Mouse (Mus musculus) hindbrain, embryonic 12.5 days (tissue): ENCODE data around the gene Pycr2. TPM values are rescaled to one million over a fixed set of nuclear protein-coding genes. Genes with fewer than 3 reads are reported as not detected.
A peak's percentile ranks its signal among the peaks of the same experiment; 100 is the strongest.

Experiments used
- ATAC-seq: fragments of 200-750 bp; cut with Nextera tagmentation; 2 replicates; pipeline ENCODE4 v1.8.0; 2017; ENCODE audit warnings: moderate TSS enrichment; ENCODE audit not compliant: low FRiP score
- H3K27ac ChIP-seq: fragments of 300-500 bp; sonication (generic); 2 replicates; pipeline ENCODE4 v1.5.1; 2016; ENCODE audit warnings: mild to moderate bottlenecking
- H3K27me3 ChIP-seq: fragments of 300-500 bp; sonication (generic); 2 replicates; pipeline ENCODE4 v1.6.1; 2016; ENCODE audit warnings: mild to moderate bottlenecking
- H3K36me3 ChIP-seq: fragments of 300-500 bp; sonication (generic); 2 replicates; pipeline ENCODE4 v1.6.1; 2016; ENCODE audit warnings: mild to moderate bottlenecking
- H3K4me1 ChIP-seq: fragments of 300-500 bp; sonication (generic); 2 replicates; pipeline ENCODE4 v1.6.1; 2016
- H3K4me2 ChIP-seq: fragments of 300-500 bp; sonication (generic); replicated peaks from 2 replicates; pipeline ENCODE4 v1.6.1; 2016; ENCODE audit warnings: mild to moderate bottlenecking
- H3K4me3 ChIP-seq: fragments of 300-500 bp; sonication (generic); 2 replicates; pipeline ENCODE4 v1.5.1; 2016; ENCODE audit warnings: mild to moderate bottlenecking
- H3K9ac ChIP-seq: fragments of 300-500 bp; sonication (generic); 2 replicates; pipeline ENCODE4 v1.6.1; 2016; ENCODE audit warnings: mild to moderate bottlenecking, moderate library complexity
- H3K9me3 ChIP-seq: fragments of 300-500 bp; sonication (generic); replicated peaks from 2 replicates; pipeline ENCODE4 v1.6.1; 2016; ENCODE audit warnings: mild to moderate bottlenecking
- WGBS: fragments of 180-500 bp; shearing (Covaris S2); methylation state at CpG from one replicate; pipeline ENCODE4 v1.1.7; 2016; 5-methylcytosine and 5-hydroxymethylcytosine counted together
- polyA plus RNA-seq: library from polyadenylated mRNA; unstranded; fragments of >200 nt; fragmentation: Nextera tagmentation; extraction: Ambion mirVana; gene quantifications from 2 replicates; pipeline ENCODE4 v1.2.1, GENCODE M21; 2016

The Pycr2 gene
- 80.3 and 91.6 TPM in 2 replicates for polyA plus RNA-seq

GRCm38 (mm10) chr1:180904039-180904814 lies at the start of gene Pycr2:
TSS of gene Pycr2 (plus strand) at chr1:180904293.
- WGBS = under 1% methylated on average over 52 of the region's 52 CpGs
- Histone ChIP-seq H3K9ac (peak within 1 kb of the TSS; percentile 93), H3K4me3 (peak within 1 kb of the TSS; percentile 80), H3K27ac (peak within 1 kb of the TSS; percentile 84), H3K4me2 (peak within 1 kb of the TSS; percentile 95), H3K27me3 (no peaks in the 10 kb centered on the region), H3K36me3 (peaks cover 36% of the 10 kb centered on the region), H3K9me3 (no peaks in the 10 kb centered on the region), H3K4me1 (peaks cover 22% of the 10 kb centered on the region)
- peak; percentile 98 for ATAC-seq

- no peak overlapping the region for H3K9ac ChIP-seq
- ATAC-seq = no peak
- H3K36me3 ChIP-seq = peaks cover 77% of the 10 kb centered on the region
Measured at GRCm38 (mm10) chr1:180858763-180859162, 45.3 kb upstream of the Pycr2 start.

GRCm38 (mm10) chr1:180860030-180860429 lies 44.1 kb upstream of the Pycr2 start:
- no peak overlapping the region for H3K4me2 ChIP-seq
- WGBS = 88% methylated on average over 6 of the region's 6 CpGs
- H3K9ac ChIP-seq = no peak overlapping the region
- H3K27ac ChIP-seq = no peak overlapping the region
- no peaks in the 10 kb centered on the region for H3K4me1 ChIP-seq
- no peak for ATAC-seq
- no peaks in the 10 kb centered on the region for H3K9me3 ChIP-seq
- H3K36me3 ChIP-seq = peaks cover 88% of the 10 kb centered on the region
- H3K4me3 ChIP-seq = no peak overlapping the region
- no peaks in the 10 kb centered on the region for H3K27me3 ChIP-seq

More at GRCm38 (mm10) chr1:180858763-180859162, 45.3 kb upstream of the Pycr2 start:
- Histone ChIP-seq H3K4me1 (no peaks in the 10 kb centered on the region), H3K9me3 (no peaks in the 10 kb centered on the region), H3K4me3 (no peak overlapping the region), H3K4me2 (no peak overlapping the region), H3K27ac (no peak overlapping the region), H3K27me3 (no peaks in the 10 kb centered on the region)

- Histone ChIP-seq H3K4me2 (no peak overlapping the region), H3K36me3 (peaks cover 87% of the 10 kb centered on the region), H3K9ac (no peak overlapping the region), H3K9me3 (no peaks in the 10 kb centered on the region), H3K27me3 (no peaks in the 10 kb centered on the region), H3K4me1 (no peaks in the 10 kb centered on the region), H3K27ac (no peak overlapping the region), H3K4me3 (no peak overlapping the region)
- ATAC-seq = no peak
- WGBS = 42% methylated on average over 1 of the region's 1 CpGs
Measured at GRCm38 (mm10) chr1:180863606-180864005, 40.5 kb upstream of the Pycr2 start.

GRCm38 (mm10) chr1:180866001-180866400 lies 38.1 kb upstream of the Pycr2 start:
- 90% methylated on average over 7 of the region's 7 CpGs for WGBS
- Histone ChIP-seq H3K27ac (no peak overlapping the region), H3K9ac (no peak overlapping the region), H3K9me3 (no peaks in the 10 kb centered on the region), H3K4me3 (no peak overlapping the region), H3K4me1 (no peaks in the 10 kb centered on the region), H3K4me2 (no peak overlapping the region), H3K36me3 (peaks cover 66% of the 10 kb centered on the region), H3K27me3 (no peaks in the 10 kb centered on the region)
- no peak for ATAC-seq

- 75% methylated on average over 13 of the region's 13 CpGs for WGBS
- Histone ChIP-seq H3K9me3 (no peaks in the 10 kb centered on the region), H3K4me2 (no peak overlapping the region), H3K27ac (no peak overlapping the region), H3K4me3 (no peak overlapping the region), H3K36me3 (peaks cover 30% of the 10 kb centered on the region), H3K4me1 (no peaks in the 10 kb centered on the region), H3K9ac (no peak overlapping the region), H3K27me3 (no peaks in the 10 kb centered on the region; the same call in 1 of the 2 replicates)
- ATAC-seq = no peak
Measured at GRCm38 (mm10) chr1:180870122-180870650, 33.9 kb upstream of the Pycr2 start.

- H3K4me2 ChIP-seq = no peak overlapping the region
- H3K27ac ChIP-seq = no peak overlapping the region
- H3K4me3 ChIP-seq = no peak overlapping the region
- no peak for ATAC-seq
- 14% methylated on average over 9 of the region's 9 CpGs for WGBS
- H3K4me1 ChIP-seq = no peaks in the 10 kb centered on the region
- H3K36me3 ChIP-seq = no peaks in the 10 kb centered on the region
- no peaks in the 10 kb centered on the region for H3K9me3 ChIP-seq
- H3K9ac ChIP-seq = no peak overlapping the region
- H3K27me3 ChIP-seq = no peaks in the 10 kb centered on the region; the same call in 1 of the 2 replicates
Measured at GRCm38 (mm10) chr1:180873861-180874484, 30.1 kb upstream of the Pycr2 start.

- Histone ChIP-seq H3K4me3 (no peak overlapping the region), H3K36me3 (no peaks in the 10 kb centered on the region), H3K9ac (no peak overlapping the region), H3K4me2 (no peak overlapping the region), H3K27me3 (no peaks in the 10 kb centered on the region; the same call in 1 of the 2 replicates), H3K9me3 (no peaks in the 10 kb centered on the region), H3K27ac (no peak overlapping the region), H3K4me1 (no peaks in the 10 kb centered on the region)
- 91% methylated on average over 2 of the region's 2 CpGs for WGBS
- ATAC-seq = no peak
Measured at GRCm38 (mm10) chr1:180874615-180875014, 29.5 kb upstream of the Pycr2 start.

GRCm38 (mm10) chr1:180875126-180875525 lies 29.0 kb upstream of the Pycr2 start:
- Histone ChIP-seq H3K9me3 (no peaks in the 10 kb centered on the region), H3K4me2 (no peak overlapping the region), H3K4me1 (no peaks in the 10 kb centered on the region), H3K4me3 (no peak overlapping the region), H3K9ac (no peak overlapping the region), H3K27ac (no peak overlapping the region), H3K27me3 (no peaks in the 10 kb centered on the region; the same call in 1 of the 2 replicates), H3K36me3 (no peaks in the 10 kb centered on the region)
- 91% methylated on average over 9 of the region's 9 CpGs for WGBS
- ATAC-seq = no peak

- Histone ChIP-seq H3K27me3 (no peaks in the 10 kb centered on the region; the same call in 1 of the 2 replicates), H3K9me3 (no peaks in the 10 kb centered on the region), H3K4me2 (no peak overlapping the region), H3K9ac (no peak overlapping the region), H3K4me3 (no peak overlapping the region), H3K27ac (no peak overlapping the region), H3K36me3 (no peaks in the 10 kb centered on the region), H3K4me1 (no peaks in the 10 kb centered on the region)
- 70% methylated on average over 4 of the region's 4 CpGs for WGBS
- no peak for ATAC-seq
Measured at GRCm38 (mm10) chr1:180877466-180877865, 26.6 kb upstream of the Pycr2 start.

- Histone ChIP-seq H3K9me3 (no peaks in the 10 kb centered on the region), H3K36me3 (no peaks in the 10 kb centered on the region), H3K9ac (no peak overlapping the region), H3K4me3 (no peak overlapping the region), H3K4me2 (no peak overlapping the region), H3K4me1 (peaks cover 7% of the 10 kb centered on the region; the same call in 1 of the 2 replicates), H3K27ac (no peak overlapping the region), H3K27me3 (0 out of 2 replicates have a peak, but pooled peaks cover 2% of the 10 kb centered on the region)
- 84% methylated on average over 3 of the region's 3 CpGs for WGBS
- no peak for ATAC-seq
Measured at GRCm38 (mm10) chr1:180881768-180882167, 22.3 kb upstream of the Pycr2 start.

GRCm38 (mm10) chr1:180883731-180884130 lies 20.4 kb upstream of the Pycr2 start:
- Histone ChIP-seq H3K4me3 (no peak overlapping the region), H3K4me2 (no peak overlapping the region), H3K4me1 (peaks cover 14% of the 10 kb centered on the region; the same call in 1 of the 2 replicates), H3K9me3 (no peaks in the 10 kb centered on the region), H3K27ac (no peak overlapping the region), H3K9ac (no peak overlapping the region), H3K27me3 (0 out of 2 replicates have a peak, but pooled peaks cover 2% of the 10 kb centered on the region), H3K36me3 (no peaks in the 10 kb centered on the region)
- ATAC-seq = no peak
- WGBS = 31% methylated on average over 7 of the region's 7 CpGs
